ENCODE assay signal across 11 mouse cellular contexts in genomic region chr10:46814271-46814670, GRCm38 (mm10).
"Had no signal": no experiment of that assay in that cellular context is flagged by ENCODE, and none has a peak within 500 bp of the region (broad histone marks: within the 10 kb centered on the region; RNA-seq: fewer than 3 reads in every experiment).

No protein-coding gene starts in this region.

- DNase-seq: lung, adult 18-20 months; lung, embryonic 14.5 days; lung, postnatal 10 days; lung, postnatal 4 days; midbrain, embryonic 14.5 days; right cerebral cortex, postnatal 25 days; right cerebral cortex, postnatal 4 days; spleen, adult 18-20 months; thymus, adult 18-20 months; thymus, postnatal 14 days; thymus, postnatal 36 days had no signal
